Mouse (Mus musculus) heart, adult 2 months (tissue): ENCODE measurements around the gene 1700042G07Rik. TPM values are rescaled to one million over a fixed set of nuclear protein-coding genes. Genes with fewer than 3 reads are reported as not detected.
"Not testable (repeated sequence)": the region's sequence is repeated elsewhere in the genome, so short reads cannot be mapped to it uniquely, and the experiment has no call there.

Source experiments
- DNase-seq, 2 experiments: peaks; one replicate each; pipeline ENCODE4 v3.0.0; 2021
- H3K27ac ChIP-seq: fragments of 200-600 bp; 2 replicates; pipeline ENCODE4 v1.8.1; 2022
- H3K27me3 ChIP-seq: fragments of 200-500 bp; 2 replicates; pipeline ENCODE4 v1.6.1; 2012; ENCODE audit warnings: mild to moderate bottlenecking, low read length, inconsistent platforms, mixed read lengths; ENCODE audit not compliant: control insufficient read depth, insufficient read depth
- H3K36me3 ChIP-seq: fragments of 200-500 bp; 2 replicates; pipeline ENCODE4 v1.6.1; 2012; ENCODE audit warnings: low read length, inconsistent platforms; ENCODE audit not compliant: control insufficient read depth, insufficient read depth
- H3K4me1 ChIP-seq: fragments of 200-500 bp; 2 replicates; pipeline ENCODE4 v1.6.1; 2011; ENCODE audit warnings: low read length; ENCODE audit not compliant: control insufficient read depth, insufficient read depth
- H3K4me3 ChIP-seq: fragments of 200-600 bp; 2 replicates; pipeline ENCODE4 v1.8.1; 2022
- H3K79me2 ChIP-seq: fragments of 200-500 bp; replicated peaks from 2 replicates; pipeline ENCODE4 v1.6.1; 2012; ENCODE audit warnings: mild to moderate bottlenecking, inconsistent platforms, low read length, moderate library complexity, mixed read lengths; ENCODE audit not compliant: control insufficient read depth, insufficient read depth
- H3K9ac ChIP-seq: fragments of 200-500 bp; 2 replicates; pipeline ENCODE4 v1.6.1; 2012; ENCODE audit warnings: low read depth, mild to moderate bottlenecking, control low read depth, inconsistent platforms, low read length, mixed read lengths
- CTCF ChIP-seq: fragments of 200-600 bp; IDR thresholded peaks from 2 replicates; pipeline ENCODE4 v1.8.1; 2022; ENCODE audit warnings: antibody characterized with exemption, mild to moderate bottlenecking, moderate library complexity
- EP300 ChIP-seq: fragments of 200-500 bp; IDR thresholded peaks from 2 replicates; pipeline ENCODE4 v1.6.1; 2011; ENCODE audit warnings: low read depth, low read length, control low read depth; ENCODE audit not compliant: insufficient read depth
- POLR2A ChIP-seq: fragments of 200-500 bp; IDR thresholded peaks from 2 replicates; pipeline ENCODE4 v1.6.1; 2011; ENCODE audit warnings: mild to moderate bottlenecking, low read depth, low read length, control low read depth; ENCODE audit not compliant: insufficient read depth
- whole genome bisulfite sequencing: fragments of 180-500 bp; shearing (Covaris S2); methylation state at CpG from one replicate; pipeline ENCODE4 v1.1.7; 2018; 5-methylcytosine and 5-hydroxymethylcytosine counted together
- intact Hi-C: fragments of 180-260 bp; cut with DNase I; formaldehyde crosslinking; loops from one replicate; pipeline ENCODE4 v1.15.1; 2025
- polyA plus RNA-seq: library from polyadenylated mRNA; depleted of rRNA; stranded (reverse); fragments of >200 nt; gene quantifications from 2 replicates; pipeline ENCODE4 v1.2.3, GENCODE M21; 2012
- total RNA-seq, 2 experiments: library from RNA; stranded (reverse); gene quantifications; 2 replicates each; pipeline ENCODE4 v1.2.3; 2021

Gene 1700042G07Rik
- total and polyA plus RNA-seq, 3 experiments: 0.45 TPM; not detected in 2

- H3K27me3 ChIP-seq: no peaks in the 10 kb centered on the region
- no peaks in the 10 kb centered on the region for H3K4me1 ChIP-seq
- H3K36me3 ChIP-seq: no peaks in the 10 kb centered on the region
- intact Hi-C loops: no loop called here
- no peaks in the 10 kb centered on the region for H3K79me2 ChIP-seq
- 77% methylated on average over 1 of the region's 1 CpGs for WGBS
- H3K27ac ChIP-seq: no peak overlapping the region
- no peak for TF ChIP-seq POLR2A
- no peak for TF ChIP-seq CTCF
- no peak for TF ChIP-seq EP300
- no peak overlapping the region for H3K9ac ChIP-seq
- no peak overlapping the region for H3K4me3 ChIP-seq
- no peak for DNase-seq
Observed at GRCm38 (mm10) chr4:116208891-116209290, 35.7 kb downstream of the 1700042G07Rik start.

GRCm38 (mm10) chr4:116215895-116216605 is 42.9 kb downstream of the 1700042G07Rik start:
- Histone ChIP-seq H3K36me3 (no peaks in the 10 kb centered on the region), H3K79me2 (no peaks in the 10 kb centered on the region), H3K27me3 (no peaks in the 10 kb centered on the region), H3K4me3 (no peak overlapping the region), H3K4me1 (peaks cover 1% of the 10 kb centered on the region; the same call in 1 of the 2 replicates), H3K27ac (no peak overlapping the region), H3K9ac (no peak overlapping the region)
- WGBS: 87% methylated on average over 2 of the region's 2 CpGs
- TF ChIP-seq POLR2A: no peak
- no peak for TF ChIP-seq EP300
- no peak for TF ChIP-seq CTCF
- intact Hi-C loops: no loop called here
- no peak for DNase-seq

GRCm38 (mm10) chr4:116217046-116217445 is 43.9 kb downstream of the 1700042G07Rik start:
- no peak for TF ChIP-seq CTCF
- no peak for TF ChIP-seq EP300
- no peak for TF ChIP-seq POLR2A
- WGBS: 7% methylated on average over 2 of the region's 2 CpGs
- Histone ChIP-seq H3K27ac (no peak overlapping the region), H3K4me1 (peaks cover 1% of the 10 kb centered on the region; the same call in 1 of the 2 replicates), H3K36me3 (no peaks in the 10 kb centered on the region), H3K9ac (no peak overlapping the region), H3K79me2 (no peaks in the 10 kb centered on the region), H3K4me3 (no peak overlapping the region), H3K27me3 (no peaks in the 10 kb centered on the region)
- intact Hi-C loops: no loop called here
- DNase-seq: no peak

GRCm38 (mm10) chr4:116217661-116218060 is 44.5 kb downstream of the 1700042G07Rik start:
- H3K4me1 ChIP-seq, H3K27me3 ChIP-seq, intact Hi-C loops, H3K79me2 ChIP-seq, H3K27ac ChIP-seq, H3K9ac ChIP-seq, DNase-seq, H3K4me3 ChIP-seq, H3K36me3 ChIP-seq: not testable (repeated sequence)
- WGBS: 83% methylated on average over 1 of the region's 1 CpGs

GRCm38 (mm10) chr4:116219056-116219455 is 45.9 kb downstream of the 1700042G07Rik start:
- Histone ChIP-seq H3K4me1 (peaks cover 1% of the 10 kb centered on the region; the same call in 1 of the 2 replicates), H3K36me3 (no peaks in the 10 kb centered on the region), H3K9ac (no peak overlapping the region), H3K4me3 (no peak overlapping the region), H3K79me2 (no peaks in the 10 kb centered on the region), H3K27ac (no peak overlapping the region; the same call in 1 of the 2 replicates), H3K27me3 (no peaks in the 10 kb centered on the region)
- TF ChIP-seq EP300 (no peak), CTCF (no peak), POLR2A (no peak)
- intact Hi-C loops: no loop called here
- 97% methylated on average over 1 of the region's 1 CpGs for WGBS
- no peak for DNase-seq

GRCm38 (mm10) chr4:116220071-116220650 is 47.0 kb downstream of the 1700042G07Rik start:
- H3K79me2 ChIP-seq: no peaks in the 10 kb centered on the region
- TF ChIP-seq POLR2A (no peak), CTCF (no peak), EP300 (no peak)
- DNase-seq: peak in 1 of 2 experiments; percentile 5
- intact Hi-C loops: no loop called here
- H3K27ac ChIP-seq: peak overlapping the region; percentile 97
- H3K9ac ChIP-seq: peak overlapping the region; percentile 87
- H3K4me1 ChIP-seq: peaks cover 1% of the 10 kb centered on the region; the same call in 1 of the 2 replicates
- WGBS: 22% methylated on average over 6 of the region's 6 CpGs
- no peaks in the 10 kb centered on the region for H3K36me3 ChIP-seq
- no peaks in the 10 kb centered on the region for H3K27me3 ChIP-seq
- peak overlapping the region; percentile 88; the same call in 1 of the 2 replicates for H3K4me3 ChIP-seq
